Mouse (Mus musculus) macrophage (primary cell): ENCODE results near the gene Sod2. TPM values are rescaled to one million over a fixed set of nuclear protein-coding genes. Genes with fewer than 3 reads are reported as not detected.
"Not testable (repeated sequence)": the region's sequence is repeated elsewhere in the genome, so short reads cannot be mapped to it uniquely, and the experiment has no call there.

Source experiments
- H3K27ac ChIP-seq: fragments of 350-480 bp; formaldehyde crosslinking; 2 replicates; pipeline ENCODE4 v1.9.0; 2021
- H3K36me3 ChIP-seq: fragments of 350-480 bp; formaldehyde crosslinking; 2 replicates; pipeline ENCODE4 v1.9.0; 2021; ENCODE audit errors: inconsistent target
- H3K4me3 ChIP-seq: fragments of 350-480 bp; formaldehyde crosslinking; 2 replicates; pipeline ENCODE4 v1.9.0; 2021; ENCODE audit errors: inconsistent target
- H3K79me2 ChIP-seq: fragments of 350-480 bp; formaldehyde crosslinking; 2 replicates; pipeline ENCODE4 v1.9.0; 2021; ENCODE audit errors: inconsistent target
- WGBS: methylation state at CpG from one replicate; pipeline ENCODE4 v1.1.7; 2026; ENCODE audit warnings: inconsistent platforms; ENCODE audit not compliant: missing documents; 5-methylcytosine and 5-hydroxymethylcytosine counted together
- polyA plus RNA-seq: library from polyadenylated mRNA; stranded (reverse); fragments of 250-400 nt; gene quantifications from 3 replicates; pipeline ENCODE4 v1.2.4, GENCODE M21; 2018; ENCODE audit warnings: inconsistent platforms

Sod2 gene
- polyA plus RNA-seq, 1 experiment from 2014 or later, result 43.6 TPM

DNA sequence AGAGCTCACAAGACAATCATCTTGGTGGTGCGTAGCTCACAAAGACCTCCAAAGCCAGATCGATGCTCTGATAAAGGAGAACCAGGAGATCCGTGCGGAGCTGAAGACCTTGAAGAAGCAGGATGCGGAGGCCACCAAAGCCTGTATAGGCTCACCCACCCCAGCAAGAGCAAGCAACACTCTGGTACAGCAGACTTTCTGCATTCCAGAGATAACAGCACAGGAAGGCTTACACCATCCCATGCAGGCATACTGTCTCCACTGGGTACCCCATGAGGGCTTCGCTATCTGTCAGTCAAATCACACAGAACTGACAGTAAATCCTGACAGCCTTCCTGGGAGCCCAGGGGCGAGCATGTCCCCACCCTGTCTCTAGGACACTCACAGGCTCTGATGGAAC lies 56.2 kb downstream of the Sod2 start:
- H3K4me3 ChIP-seq, H3K79me2 ChIP-seq, H3K27ac ChIP-seq, H3K36me3 ChIP-seq: not testable (repeated sequence)
- WGBS, result no CpG with 5 or more reads among the region's 7 CpGs

DNA sequence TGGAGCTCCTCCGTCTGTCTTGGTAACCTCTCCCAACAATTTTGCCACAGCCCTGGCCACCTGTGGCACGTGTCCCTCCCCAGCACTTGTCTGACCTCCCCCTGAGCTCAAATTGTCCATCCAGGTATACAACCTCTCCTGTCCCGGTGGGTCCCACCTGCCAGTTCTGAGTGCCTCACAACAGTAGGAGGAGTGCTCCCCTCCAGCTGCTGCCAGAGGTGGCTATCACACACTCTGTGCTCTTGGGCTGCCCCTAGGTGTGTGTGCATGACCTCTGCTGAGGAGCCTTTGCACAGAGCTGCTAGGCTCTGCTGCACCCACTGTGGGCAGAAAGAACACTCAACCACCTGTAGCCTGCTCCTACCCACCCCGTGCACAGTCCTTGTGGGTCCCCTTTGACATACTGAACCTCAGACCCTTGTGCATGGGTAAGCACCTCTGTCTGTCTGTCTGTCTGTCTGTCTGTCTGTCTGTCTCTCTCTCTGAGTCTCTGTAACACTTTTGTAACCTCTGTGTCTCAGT lies 61.3 kb downstream of the Sod2 start:
- not testable (repeated sequence) for H3K79me2 ChIP-seq
- no CpG with 5 or more reads among the region's 4 CpGs for WGBS

DNA sequence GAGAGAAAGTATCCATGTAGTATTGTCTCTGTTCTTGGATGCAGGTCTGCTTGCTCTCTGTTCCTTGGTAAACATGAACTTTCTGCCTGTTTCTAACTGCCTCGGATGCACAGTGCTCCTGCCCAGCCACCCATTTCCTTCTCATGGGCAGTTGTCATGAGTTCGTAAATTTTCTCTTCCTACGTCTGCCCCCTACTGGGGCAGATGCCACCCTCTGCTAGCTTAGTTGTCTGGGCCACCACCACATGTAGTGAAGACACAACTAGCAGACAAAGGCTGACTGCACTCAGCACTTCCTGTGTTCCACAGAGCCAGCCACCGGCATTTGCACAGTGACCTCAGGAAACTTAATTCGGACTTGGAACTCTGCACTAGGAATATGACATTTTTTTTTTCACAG lies 62.6 kb downstream of the Sod2 start:
- no CpG with 5 or more reads among the region's 5 CpGs for WGBS
- H3K36me3 ChIP-seq, H3K27ac ChIP-seq, H3K4me3 ChIP-seq, H3K79me2 ChIP-seq: not testable (repeated sequence)

More for the DNA sequence above, 61.3 kb downstream of the Sod2 start:
- not testable (repeated sequence) for H3K4me3 ChIP-seq, H3K27ac ChIP-seq, H3K36me3 ChIP-seq

Other genes with a start within 250 kb of the Sod2 start
- 44.5 to 77.5 TPM (median 67.5 TPM) in 3 replicates for gene Igf2r, start 237.2 kb upstream of the Sod2 start, polyA plus RNA-seq
- gene Mas1, start 138.7 kb upstream of the Sod2 start, polyA plus RNA-seq, result not detected in 3 replicates
- gene Mrgprh, start 130.8 kb upstream of the Sod2 start, polyA plus RNA-seq, result not detected in 3 replicates
- 0.09 to 0.41 TPM in 2 of 3 replicates, not detected in the other for gene Pnldc1, start 96.6 kb upstream of the Sod2 start, polyA plus RNA-seq
- 108 to 202 TPM (median 164 TPM) in 3 replicates for gene Tcp1, start 91.1 kb upstream of the Sod2 start, polyA plus RNA-seq
- gene Mrpl18, start 90.5 kb upstream of the Sod2 start, polyA plus RNA-seq, result 51.1 to 81.8 TPM (median 56.2 TPM) in 3 replicates
- 0.39 TPM in 1 of 3 replicates, not detected in the others for gene Acat3, start 66.2 kb upstream of the Sod2 start, polyA plus RNA-seq
- 7.0 to 21.1 TPM (median 15.6 TPM) in 3 replicates for gene Acat2, start 46.1 kb upstream of the Sod2 start, polyA plus RNA-seq
- 87.5 to 118 TPM (median 87.8 TPM) in 3 replicates for gene Wtap, start 12.7 kb upstream of the Sod2 start, polyA plus RNA-seq
- 0.46 to 2.5 TPM (median 1.6 TPM) in 3 replicates for gene Gpr31b, start 45.5 kb downstream of the Sod2 start, polyA plus RNA-seq
- 0.30 to 0.32 TPM in 2 of 3 replicates, not detected in the other for gene Tcp10b, start 54.3 kb downstream of the Sod2 start, polyA plus RNA-seq
- not detected in 3 replicates for gene Unc93a, start 125.0 kb downstream of the Sod2 start, polyA plus RNA-seq
- gene Smok2a, start 214.3 kb downstream of the Sod2 start, polyA plus RNA-seq, result not detected in 3 replicates
- gene Smok2b, start 223.4 kb downstream of the Sod2 start, polyA plus RNA-seq, result not detected in 3 replicates